In the genomic region with DNA sequence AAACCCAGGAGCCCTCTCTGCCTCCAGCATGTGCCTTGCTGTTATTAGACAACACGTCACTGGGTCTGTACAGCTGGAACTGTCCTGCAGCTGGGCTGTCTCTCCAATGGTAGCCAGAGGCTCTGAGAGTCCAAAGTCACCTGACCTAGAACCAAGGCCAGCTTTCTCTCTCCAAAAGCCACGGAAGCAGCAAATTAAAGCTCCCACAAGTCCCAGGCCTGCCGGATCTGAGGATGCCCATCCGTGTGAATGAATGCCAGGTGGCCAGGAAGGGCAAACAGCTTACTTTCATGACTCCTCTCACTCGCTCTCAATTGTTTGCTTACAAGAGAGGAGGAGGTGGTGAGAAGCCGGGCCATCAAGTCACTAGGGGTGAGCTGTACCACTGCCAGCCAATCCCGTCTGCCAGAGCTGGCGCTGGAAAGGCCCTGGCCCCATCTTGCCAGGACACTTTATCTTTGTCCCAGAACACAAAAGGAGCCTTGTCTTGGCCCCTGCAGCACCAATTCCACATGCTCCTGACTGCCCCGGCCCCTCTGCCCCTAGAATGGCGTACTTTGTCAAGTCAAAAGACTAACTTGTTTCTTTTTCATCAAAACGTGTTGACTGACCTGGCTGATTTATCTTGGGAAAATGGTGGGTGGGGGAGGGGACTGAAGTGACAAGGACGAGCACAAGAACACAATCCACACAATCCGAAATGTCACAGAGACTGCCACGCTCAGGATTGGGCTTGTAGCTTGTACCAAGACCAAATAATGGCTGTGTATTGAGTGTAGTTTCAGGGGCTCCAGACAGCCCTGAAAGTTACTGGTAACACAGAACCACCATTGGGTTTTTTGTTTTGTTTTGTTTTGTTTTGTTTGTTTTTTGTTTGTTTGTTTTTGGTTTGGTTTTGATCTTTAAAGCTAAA, we compare ENCODE assay signal across 9 mouse cellular contexts. TPM values are rescaled to one million over a fixed set of nuclear protein-coding genes. Genes with fewer than 3 reads are reported as not detected.
DNase-seq lines count a peak whose midpoint lies in the region; ATAC-seq lines count a peak whose summit lies in the region.
"Had no signal": no experiment of that assay in that cellular context is flagged by ENCODE, and none has a peak within 500 bp of the region (broad histone marks: within the 10 kb centered on the region; RNA-seq: fewer than 3 reads in every experiment).

No protein-coding gene starts in this region.

- H3K4me2 ChIP-seq in embryonic facial prominence, embryonic 14.5 days (ENCODE audit: low read depth, low read length) = no peak overlapping the region
- 0 out of 2 replicates have a peak overlapping the region, but pooled peaks have one; percentile 0 for H3K4me2 ChIP-seq in hindbrain, embryonic 11.5 days (replicated peaks; ENCODE audit: low read depth, low read length)
- no peak overlapping the region for H3K4me2 ChIP-seq in midbrain, embryonic 16.5 days (ENCODE audit: low read length)

- H3K27me3 ChIP-seq in embryonic facial prominence, embryonic 14.5 days (replicated peaks; ENCODE audit: control insufficient read depth, insufficient read depth, low read length) = no peaks in the 10 kb centered on the region
- H3K27me3 ChIP-seq in hindbrain, embryonic 11.5 days (ENCODE audit: control insufficient read depth, insufficient read depth, low read length) = peaks cover 9% of the 10 kb centered on the region
- no peaks in the 10 kb centered on the region for H3K27me3 ChIP-seq in midbrain, embryonic 16.5 days (ENCODE audit: control insufficient read depth, insufficient read depth, low read depth, low read length)

- DNase-seq in left cerebral cortex, postnatal 4 days = peak; percentile 89
- no peak for DNase-seq in left cerebral cortex, postnatal 10 days (ENCODE audit: extremely low spot score in 1 of 2, low spot score in 2 of 2)
- DNase-seq in cerebellum, adult 11-12 months = peak; percentile 95
- no peak for DNase-seq in embryonic facial prominence, embryonic 14.5 days (ENCODE audit: low spot score)
- peak; percentile 62 for DNase-seq in hindbrain, embryonic 11.5 days (ENCODE audit: low spot score)
- no peak for DNase-seq in spleen, adult 18-20 months

- H3K9ac ChIP-seq in embryonic facial prominence, embryonic 14.5 days (ENCODE audit: low read depth, low read length) = no peak overlapping the region
- no peak overlapping the region for H3K9ac ChIP-seq in hindbrain, embryonic 11.5 days (ENCODE audit: low read depth, low read length)
- 0 out of 2 replicates have a peak overlapping the region, but pooled peaks have one; percentile 7 for H3K9ac ChIP-seq in midbrain, embryonic 16.5 days (ENCODE audit: low read depth, low read length)

- no peaks in the 10 kb centered on the region for H3K9me3 ChIP-seq in embryonic facial prominence, embryonic 14.5 days (ENCODE audit: control insufficient read depth, low read length)
- no peaks in the 10 kb centered on the region for H3K9me3 ChIP-seq in hindbrain, embryonic 11.5 days (ENCODE audit: control insufficient read depth, low read length)
- no peaks in the 10 kb centered on the region for H3K9me3 ChIP-seq in midbrain, embryonic 16.5 days (replicated peaks; ENCODE audit: control insufficient read depth, low read length, poor library complexity, severe bottlenecking)

- intact Hi-C loops in left cerebral cortex, postnatal 4 days (cut with DNase I) = no loop called here
- intact Hi-C loops in left cerebral cortex, postnatal 10 days (cut with DNase I) = no loop called here

- H3K27ac ChIP-seq in embryonic facial prominence, embryonic 14.5 days (replicated peaks; ENCODE audit: low read depth, low read length) = no peak overlapping the region
- no peak overlapping the region for H3K27ac ChIP-seq in hindbrain, embryonic 11.5 days (ENCODE audit: low read depth, low read length)
- no peak overlapping the region for H3K27ac ChIP-seq in midbrain, embryonic 16.5 days (ENCODE audit: low read length)

- H3K36me3 ChIP-seq in embryonic facial prominence, embryonic 14.5 days (ENCODE audit: control insufficient read depth, insufficient read depth, low read length) = no peaks in the 10 kb centered on the region
- H3K36me3 ChIP-seq in hindbrain, embryonic 11.5 days (ENCODE audit: control insufficient read depth, insufficient read depth, low read length) = no peaks in the 10 kb centered on the region
- H3K36me3 ChIP-seq in midbrain, embryonic 16.5 days (ENCODE audit: control insufficient read depth, insufficient read depth, low read length) = no peaks in the 10 kb centered on the region

- peak; percentile 33; the same call in 1 of the 2 replicates for ATAC-seq in embryonic facial prominence, embryonic 14.5 days (ENCODE audit: low read depth)
- peak; percentile 90 for ATAC-seq in hindbrain, embryonic 11.5 days (ENCODE audit: low FRiP score)
- ATAC-seq in midbrain, embryonic 16.5 days = peak; percentile 60; the same call in 1 of the 2 replicates
- no peak for ATAC-seq in erythroblast, adult 5-6 weeks (replicated peaks; ENCODE audit: low FRiP score, poor library complexity, severe bottlenecking)

- H3K4me1 ChIP-seq in embryonic facial prominence, embryonic 14.5 days (ENCODE audit: control insufficient read depth, insufficient read depth, low read length) = no peaks in the 10 kb centered on the region
- H3K4me1 ChIP-seq in hindbrain, embryonic 11.5 days (replicated peaks; ENCODE audit: control insufficient read depth, insufficient read depth, low read length) = no peaks in the 10 kb centered on the region; the same call in 1 of the 2 replicates
- no peaks in the 10 kb centered on the region for H3K4me1 ChIP-seq in midbrain, embryonic 16.5 days (ENCODE audit: control insufficient read depth, insufficient read depth, low read length)

- no peak overlapping the region for H3K4me3 ChIP-seq in embryonic facial prominence, embryonic 14.5 days (ENCODE audit: low read depth, low read length)
- H3K4me3 ChIP-seq in hindbrain, embryonic 11.5 days (ENCODE audit: low read depth, low read length) = no peak overlapping the region
- H3K4me3 ChIP-seq in midbrain, embryonic 16.5 days (ENCODE audit: low read depth, low read length) = no peak overlapping the region

- WGBS in embryonic facial prominence, embryonic 14.5 days = 20% methylated on average over 14 of the region's 14 CpGs
- WGBS in hindbrain, embryonic 11.5 days = 14% methylated on average over 14 of the region's 14 CpGs
- WGBS in midbrain, embryonic 16.5 days = 29% methylated on average over 14 of the region's 14 CpGs

RNA-seq across cellular contexts. Expression of gene F830045P16Rik, which starts 6.8 kb away (rescaled TPM):
- total RNA-seq in left cerebral cortex, postnatal 4 days (2021) = under 1 TPM in 1 of 2 experiments, not detected in 1; 0.18 TPM
- total RNA-seq in left cerebral cortex, postnatal 10 days (2021) = under 1 TPM; 0.24 to 0.30 TPM
- polyA plus RNA-seq in embryonic facial prominence, embryonic 14.5 days (2014; fragmentation: Nextera tagmentation; extraction: Ambion mirVana) = 0.24 and 0.39 TPM in 2 replicates
- polyA plus RNA-seq in hindbrain, embryonic 11.5 days (2014; fragmentation: Nextera tagmentation; extraction: Ambion mirVana) = not detected in 2 replicates
- polyA plus RNA-seq in midbrain, embryonic 16.5 days (2015; fragmentation: Nextera tagmentation; extraction: Ambion mirVana) = not detected in 2 replicates
- total RNA-seq in erythroblast, adult 5-6 weeks (2015; ENCODE audit: low replicate concordance) = 0.42 TPM in 1 of 2 replicates, not detected in the other
- total RNA-seq in erythroblast, adult 5-6 weeks (2017; ENCODE audit: low replicate concordance) = not detected in 2 replicates
- total RNA-seq: hematopoietic stem cell, adult 5-6 weeks had no signal

Comparison
In these comparisons a context has a peak if more than half of its experiments do, and no peak if none do; other contexts are left out.
1. DNase-seq: peak in left cerebral cortex, postnatal 4 days (single experiment), cerebellum, adult 11-12 months (single experiment) and hindbrain, embryonic 11.5 days (single experiment); none in left cerebral cortex, postnatal 10 days (0 of 2), embryonic facial prominence, embryonic 14.5 days (single experiment) and spleen, adult 18-20 months (0 of 2).